Mouse (Mus musculus) kidney, adult 2 months (tissue): ENCODE measurements around the gene Phactr1. TPM values are rescaled to one million over a fixed set of nuclear protein-coding genes. Genes with fewer than 3 reads are reported as not detected.

Experiments used
- DNase-seq: peaks from one replicate; pipeline ENCODE4 v3.0.0; 2021
- H3K27ac ChIP-seq: fragments of 200-500 bp; 2 replicates; pipeline ENCODE4 v1.5.1; 2012; ENCODE audit warnings: low read depth, low read length, control low read depth, inconsistent platforms; ENCODE audit not compliant: insufficient read depth
- H3K27me3 ChIP-seq: fragments of 200-500 bp; replicated peaks from 2 replicates; pipeline ENCODE4 v1.6.1; 2012; ENCODE audit warnings: mild to moderate bottlenecking, moderate library complexity, low read length, inconsistent platforms; ENCODE audit not compliant: control insufficient read depth, insufficient read depth
- H3K36me3 ChIP-seq: fragments of 200-500 bp; 2 replicates; pipeline ENCODE4 v1.6.1; 2012; ENCODE audit warnings: mild to moderate bottlenecking, moderate library complexity, low read length, inconsistent platforms; ENCODE audit not compliant: control insufficient read depth, insufficient read depth
- H3K4me1 ChIP-seq: fragments of 200-500 bp; 2 replicates; pipeline ENCODE4 v1.6.1; 2011; ENCODE audit warnings: low read length; ENCODE audit not compliant: control insufficient read depth, insufficient read depth
- H3K4me3 ChIP-seq: fragments of 200-500 bp; 2 replicates; pipeline ENCODE4 v1.5.1; 2011; ENCODE audit warnings: mild to moderate bottlenecking, low read depth, low read length, control low read depth; ENCODE audit not compliant: insufficient read depth
- CTCF ChIP-seq: fragments of 200-500 bp; conservative IDR thresholded peaks from 2 replicates; pipeline ENCODE4 v1.5.1; 2011; ENCODE audit warnings: low read depth, mild to moderate bottlenecking, control low read depth, low read length, moderate library complexity, mixed read lengths; ENCODE audit not compliant: insufficient read depth, insufficient read length
- POLR2A ChIP-seq: fragments of 200-500 bp; IDR thresholded peaks from one replicate; pipeline ENCODE4 v1.6.1; 2011; ENCODE audit warnings: low read depth, low read length, control low read depth
- WGBS: fragments of 180-500 bp; shearing (Covaris S2); methylation state at CpG from one replicate; pipeline ENCODE4 v1.1.7; 2018; 5-methylcytosine and 5-hydroxymethylcytosine counted together
- polyA plus RNA-seq: library from polyadenylated mRNA; depleted of rRNA; stranded (reverse); fragments of >200 nt; gene quantifications from 2 replicates; pipeline ENCODE4 v1.2.3, GENCODE M21; 2012

Phactr1 gene
- polyA plus RNA-seq, 1 experiment: 8.9 TPM

DNA sequence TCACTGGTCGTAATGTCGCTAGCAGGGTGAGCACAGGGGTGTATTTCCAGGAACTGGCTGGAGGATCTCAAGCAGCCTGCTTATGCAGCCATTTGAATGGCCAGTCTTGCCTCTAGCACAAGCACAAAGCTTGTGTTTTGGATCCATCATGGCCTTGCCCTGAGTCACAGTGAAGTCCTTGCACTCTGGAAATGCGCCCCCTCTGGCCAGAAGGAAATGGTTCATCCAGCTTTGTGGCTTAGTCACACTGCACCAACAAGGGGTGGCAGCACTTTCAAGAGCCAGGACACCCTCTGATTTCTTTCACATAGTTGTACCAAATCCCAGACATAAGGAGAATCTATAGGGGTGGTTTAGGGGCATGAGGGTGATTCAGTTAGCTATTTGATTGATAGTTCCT is 222.4 kb downstream of the Phactr1 start:
- DNase-seq: no peak
- Histone ChIP-seq H3K27me3 (no peaks in the 10 kb centered on the region), H3K4me3 (no peak overlapping the region), H3K36me3 (no peaks in the 10 kb centered on the region), H3K4me1 (no peaks in the 10 kb centered on the region), H3K27ac (no peak overlapping the region)
- WGBS: 90% methylated on average over 3 of the region's 3 CpGs
- TF ChIP-seq CTCF: no peak
- no peak for TF ChIP-seq POLR2A

DNA sequence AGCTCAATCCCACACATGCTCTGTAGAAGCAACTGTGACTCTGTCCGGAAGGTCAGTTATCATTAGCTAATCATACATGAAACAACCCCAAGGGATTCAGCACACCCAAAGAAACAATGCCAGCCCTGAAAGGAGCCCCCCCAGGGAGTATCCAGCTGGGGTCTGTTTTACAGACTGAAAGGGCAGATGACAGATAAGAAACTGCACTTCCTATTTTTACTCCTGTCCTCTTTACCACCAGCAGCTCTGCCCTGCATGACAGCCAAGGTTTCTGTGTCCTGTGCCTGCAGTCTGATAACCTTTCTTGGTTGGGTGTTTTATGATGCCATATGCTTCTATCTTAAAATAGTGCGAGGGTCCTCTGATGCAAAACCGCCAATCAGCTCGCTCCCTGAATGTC is 225.4 kb downstream of the Phactr1 start:
- DNase-seq: no peak
- H3K4me3 ChIP-seq: no peak overlapping the region
- no peaks in the 10 kb centered on the region for H3K27me3 ChIP-seq
- no peaks in the 10 kb centered on the region for H3K36me3 ChIP-seq
- H3K27ac ChIP-seq: no peak overlapping the region
- TF ChIP-seq CTCF (no peak), POLR2A (no peak)
- H3K4me1 ChIP-seq: no peaks in the 10 kb centered on the region
- WGBS: 88% methylated on average over 4 of the region's 4 CpGs

DNA sequence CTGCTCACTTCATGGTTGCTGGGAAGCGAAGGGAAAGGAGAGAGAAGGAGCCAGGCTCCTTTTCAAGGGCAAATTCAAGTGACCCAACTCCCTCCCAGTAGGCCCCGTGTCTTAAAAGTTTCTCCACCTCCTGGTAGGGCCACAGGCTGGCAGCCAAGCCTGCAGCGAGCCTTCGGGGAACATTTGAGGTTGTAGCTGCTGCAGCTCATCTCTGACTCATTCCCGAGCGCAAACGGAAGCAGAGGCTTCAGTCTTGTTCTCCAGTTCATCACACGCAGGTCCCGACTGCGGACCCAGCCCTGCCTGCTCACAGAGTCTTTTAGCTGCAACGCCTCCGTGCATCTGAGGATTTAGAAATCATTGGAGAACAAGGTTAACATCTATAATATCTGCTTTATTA is 226.6 kb downstream of the Phactr1 start:
- H3K36me3 ChIP-seq: no peaks in the 10 kb centered on the region
- H3K4me1 ChIP-seq: no peaks in the 10 kb centered on the region
- no peak for TF ChIP-seq POLR2A
- TF ChIP-seq CTCF: no peak
- no peak overlapping the region for H3K4me3 ChIP-seq
- no peak overlapping the region for H3K27ac ChIP-seq
- no peaks in the 10 kb centered on the region for H3K27me3 ChIP-seq
- no peak for DNase-seq
- WGBS: 92% methylated on average over 12 of the region's 12 CpGs

DNA sequence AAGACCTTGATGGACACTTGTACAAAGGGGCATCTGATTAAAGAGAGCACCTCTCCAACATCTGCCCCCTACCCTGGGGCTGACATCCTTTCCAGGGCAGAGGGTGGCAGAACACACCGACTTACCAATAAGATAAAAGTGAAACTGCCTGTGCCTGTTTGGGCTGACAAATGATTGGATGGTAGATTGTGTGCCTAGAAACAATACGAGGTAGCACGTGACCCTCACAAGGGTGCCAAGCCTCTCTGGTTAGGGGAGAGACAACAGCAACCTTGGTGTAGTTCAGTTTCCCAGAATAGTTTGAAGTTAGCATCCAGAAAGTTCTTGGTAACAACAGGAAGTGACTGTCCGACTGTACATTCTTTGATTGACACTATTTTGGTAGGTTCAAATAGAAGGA is 234.7 kb downstream of the Phactr1 start:
- no peaks in the 10 kb centered on the region for H3K4me1 ChIP-seq
- no peaks in the 10 kb centered on the region for H3K27me3 ChIP-seq
- H3K36me3 ChIP-seq: no peaks in the 10 kb centered on the region
- H3K4me3 ChIP-seq: no peak overlapping the region
- TF ChIP-seq CTCF (no peak), POLR2A (no peak)
- DNase-seq: no peak
- no peak overlapping the region for H3K27ac ChIP-seq
- 81% methylated on average over 4 of the region's 4 CpGs for WGBS

DNA sequence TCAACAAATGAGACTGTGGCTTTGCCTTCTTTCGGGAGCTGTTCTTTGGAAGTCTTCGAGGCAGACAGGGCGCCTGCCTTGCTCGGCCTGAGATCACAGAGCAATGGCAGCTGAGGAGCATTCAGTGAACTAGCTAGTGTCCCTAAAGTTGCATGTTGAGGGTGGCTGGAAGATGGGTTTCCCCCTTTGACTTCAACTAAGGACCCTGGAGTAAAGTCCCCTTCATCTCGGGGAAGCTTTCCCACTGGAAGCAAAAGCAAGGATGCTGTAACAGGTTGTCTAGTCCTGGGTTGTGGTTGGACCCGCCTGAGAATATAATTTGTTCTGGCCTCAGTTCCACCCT is 235.4 kb downstream of the Phactr1 start:
- peak overlapping the region; percentile 61; the same call in 1 of the 2 replicates for H3K4me3 ChIP-seq
- DNase-seq: no peak
- H3K36me3 ChIP-seq: no peaks in the 10 kb centered on the region
- H3K27me3 ChIP-seq: no peaks in the 10 kb centered on the region
- no peak overlapping the region for H3K27ac ChIP-seq
- TF ChIP-seq POLR2A (no peak), CTCF (no peak)
- WGBS: 57% methylated on average over 6 of the region's 6 CpGs
- H3K4me1 ChIP-seq: no peaks in the 10 kb centered on the region

DNA sequence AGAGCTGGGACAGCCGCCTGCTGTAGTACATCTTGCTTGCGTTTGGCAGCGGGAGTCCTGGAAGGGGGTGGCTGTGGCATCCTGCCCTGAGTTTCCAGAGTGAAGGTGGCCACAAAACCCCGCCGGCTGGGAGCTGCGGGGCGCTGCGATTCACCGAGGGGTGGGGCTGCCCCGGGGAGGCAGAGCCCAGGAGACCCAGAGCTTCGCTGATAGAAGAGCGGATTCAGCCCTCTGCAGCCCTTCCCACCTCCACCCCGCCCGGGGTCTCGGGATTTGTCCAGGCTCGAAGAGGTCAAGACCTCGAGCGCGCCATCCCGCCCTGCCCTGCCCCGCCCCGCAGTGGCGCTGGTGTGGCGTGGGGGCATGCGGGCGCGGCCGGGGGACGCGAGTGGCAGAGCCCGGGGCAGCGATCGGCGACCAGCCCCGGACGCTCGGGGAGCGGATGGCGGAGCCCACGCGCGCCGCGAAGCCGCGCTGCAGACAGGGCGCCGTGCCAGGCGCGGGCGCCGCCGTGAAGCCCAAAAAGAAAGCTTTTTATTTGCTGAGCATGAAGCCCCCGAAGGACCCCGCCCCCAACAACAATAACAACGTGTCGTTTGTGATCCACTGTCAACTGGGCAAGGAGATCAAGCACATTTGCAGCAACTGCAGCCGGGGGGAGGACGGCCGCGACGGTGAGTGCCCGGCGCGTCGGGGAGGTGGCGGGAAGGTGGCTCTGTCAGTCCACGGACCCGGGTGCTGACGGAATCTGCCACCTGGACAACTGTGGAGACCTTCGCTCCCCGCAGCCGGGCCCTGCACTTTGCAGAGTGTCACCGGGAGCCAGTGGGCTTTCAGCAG is 236.0 kb downstream of the Phactr1 start:
- Histone ChIP-seq H3K27ac (no peak overlapping the region), H3K4me1 (no peaks in the 10 kb centered on the region), H3K4me3 (peak overlapping the region; percentile 61), H3K36me3 (no peaks in the 10 kb centered on the region), H3K27me3 (no peaks in the 10 kb centered on the region)
- peak; percentile 42 for DNase-seq
- 2% methylated on average over 72 of the region's 74 CpGs for WGBS
- TF ChIP-seq POLR2A: no peak
- no peak for TF ChIP-seq CTCF

DNA sequence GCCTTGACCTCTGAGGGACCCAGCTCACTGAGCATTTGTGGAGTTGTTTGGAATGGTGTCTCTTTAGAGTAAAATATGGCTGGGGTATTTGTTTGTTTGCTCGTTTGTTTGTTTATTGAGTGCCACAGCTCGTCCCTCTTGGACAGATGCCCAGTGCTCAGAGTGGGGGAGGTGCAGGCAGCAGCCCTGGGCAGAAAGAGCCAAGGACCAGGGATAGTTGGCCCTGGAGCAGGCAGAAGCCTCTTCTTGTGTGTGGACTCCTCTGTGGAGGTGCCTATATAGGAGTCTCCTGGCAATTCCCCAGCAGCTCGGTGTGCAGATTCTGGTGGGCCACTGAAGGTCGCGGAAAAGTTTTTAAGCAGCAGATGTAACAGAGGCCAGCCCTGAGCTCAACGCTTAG is 236.8 kb downstream of the Phactr1 start:
- peak; percentile 78 for DNase-seq
- TF ChIP-seq POLR2A: no peak
- no peak for TF ChIP-seq CTCF

More for the DNA sequence above, 236.8 kb downstream of the Phactr1 start:
- no peak overlapping the region for H3K4me3 ChIP-seq
- WGBS: 28% methylated on average over 6 of the region's 6 CpGs
- H3K27me3 ChIP-seq: no peaks in the 10 kb centered on the region
- H3K36me3 ChIP-seq: no peaks in the 10 kb centered on the region
- H3K4me1 ChIP-seq: peaks cover 4% of the 10 kb centered on the region; the same call in 1 of the 2 replicates
- H3K27ac ChIP-seq: no peak overlapping the region
